Mouse (Mus musculus) midbrain, embryonic 13.5 days (tissue): Measurements from ENCODE around the gene Gm21969. TPM values are rescaled to one million over a fixed set of nuclear protein-coding genes. Genes with fewer than 3 reads are reported as not detected.

Source experiments
- ATAC-seq: fragments of 200-750 bp; cut with Nextera tagmentation; 2 replicates; pipeline ENCODE4 v1.8.0; 2017; ENCODE audit warnings: mild to moderate bottlenecking, moderate TSS enrichment, moderate library complexity
- H3K27ac ChIP-seq: fragments of 300-500 bp; sonication (generic); 2 replicates; pipeline ENCODE4 v1.5.1; 2015; ENCODE audit warnings: inconsistent platforms, mild to moderate bottlenecking, moderate library complexity
- H3K27me3 ChIP-seq: fragments of 300-500 bp; sonication (generic); 2 replicates; pipeline ENCODE4 v1.6.1; 2015; ENCODE audit warnings: mild to moderate bottlenecking, inconsistent platforms
- H3K36me3 ChIP-seq: fragments of 300-500 bp; sonication (generic); 2 replicates; pipeline ENCODE4 v1.6.1; 2015; ENCODE audit warnings: mild to moderate bottlenecking, inconsistent platforms
- H3K4me1 ChIP-seq: fragments of 300-500 bp; sonication (generic); replicated peaks from 2 replicates; pipeline ENCODE4 v1.6.1; 2015; ENCODE audit warnings: inconsistent platforms
- H3K4me2 ChIP-seq: fragments of 300-500 bp; sonication (generic); replicated peaks from 2 replicates; pipeline ENCODE4 v1.6.1; 2015; ENCODE audit warnings: moderate library complexity, mild to moderate bottlenecking, inconsistent platforms
- H3K4me3 ChIP-seq: fragments of 300-500 bp; sonication (generic); replicated peaks from 2 replicates; pipeline ENCODE4 v1.5.1; 2015; ENCODE audit warnings: mild to moderate bottlenecking, inconsistent platforms
- H3K9ac ChIP-seq: fragments of 300-500 bp; sonication (generic); replicated peaks from 2 replicates; pipeline ENCODE4 v1.6.1; 2015; ENCODE audit warnings: mild to moderate bottlenecking, inconsistent platforms
- H3K9me3 ChIP-seq: fragments of 300-500 bp; sonication (generic); 2 replicates; pipeline ENCODE4 v1.6.1; 2016; ENCODE audit warnings: mild to moderate bottlenecking, inconsistent platforms
- WGBS: fragments of 180-500 bp; shearing (Covaris S2); methylation state at CpG from one replicate; pipeline ENCODE4 v1.1.7; 2015; 5-methylcytosine and 5-hydroxymethylcytosine counted together
- microRNA-seq: library from miRNA; unstranded; fragments of <30 nt; microRNA quantifications from one replicate; pipeline ENCODE4, GENCODE M21; 2016
- polyA plus RNA-seq: library from polyadenylated mRNA; unstranded; fragments of >200 nt; fragmentation: Nextera tagmentation; extraction: Ambion mirVana; gene quantifications from 2 replicates; pipeline ENCODE4 v1.2.1, GENCODE M21; 2015

The Gm21969 gene
- polyA plus RNA-seq, 1 experiment from 2014 or later: not detected

GRCm38 (mm10) chr4:139688058-139688457 is 85.1 kb downstream of the Gm21969 start:
- H3K36me3 ChIP-seq: no peaks in the 10 kb centered on the region
- no peak overlapping the region for H3K4me3 ChIP-seq
- H3K27me3 ChIP-seq: peaks cover 23% of the 10 kb centered on the region
- H3K9me3 ChIP-seq: no peaks in the 10 kb centered on the region
- peaks cover 6% of the 10 kb centered on the region; the same call in 1 of the 2 replicates for H3K4me1 ChIP-seq
- no peak overlapping the region for H3K27ac ChIP-seq
- no peak overlapping the region for H3K4me2 ChIP-seq
- WGBS: 47% methylated on average over 9 of the region's 9 CpGs
- ATAC-seq: no peak
- no peak overlapping the region for H3K9ac ChIP-seq

- H3K27ac ChIP-seq: no peak overlapping the region
- no peak for ATAC-seq
- H3K4me1 ChIP-seq: peaks cover 6% of the 10 kb centered on the region; the same call in 1 of the 2 replicates
- no peak overlapping the region for H3K4me2 ChIP-seq
- H3K4me3 ChIP-seq: no peak overlapping the region
- no peaks in the 10 kb centered on the region for H3K36me3 ChIP-seq
- H3K9me3 ChIP-seq: no peaks in the 10 kb centered on the region
- WGBS: 27% methylated on average over 7 of the region's 7 CpGs
- peaks cover 34% of the 10 kb centered on the region for H3K27me3 ChIP-seq
- no peak overlapping the region for H3K9ac ChIP-seq
These were observed 86.8 kb downstream of the Gm21969 start for GRCm38 (mm10) chr4:139689627-139690269.

- peaks cover 39% of the 10 kb centered on the region for H3K27me3 ChIP-seq
- H3K36me3 ChIP-seq: no peaks in the 10 kb centered on the region
- H3K4me3 ChIP-seq: no peak overlapping the region
- no peaks in the 10 kb centered on the region for H3K9me3 ChIP-seq
- H3K4me1 ChIP-seq: peaks cover 14% of the 10 kb centered on the region
- H3K9ac ChIP-seq: no peak overlapping the region
- 13% methylated on average over 5 of the region's 5 CpGs for whole genome bisulfite sequencing
- no peak for ATAC-seq
- H3K4me2 ChIP-seq: no peak overlapping the region
- no peak overlapping the region for H3K27ac ChIP-seq
These were observed 90.3 kb downstream of the Gm21969 start for GRCm38 (mm10) chr4:139693315-139693714.

- no peak overlapping the region for H3K9ac ChIP-seq
- no peak for ATAC-seq
- 7% methylated on average over 9 of the region's 9 CpGs for WGBS
These were observed 94.8 kb downstream of the Gm21969 start for GRCm38 (mm10) chr4:139697755-139698154.

GRCm38 (mm10) chr4:139698602-139699001 is 95.6 kb downstream of the Gm21969 start:
- H3K27ac ChIP-seq: no peak overlapping the region
- no peaks in the 10 kb centered on the region for H3K36me3 ChIP-seq
- H3K9ac ChIP-seq: no peak overlapping the region
- H3K9me3 ChIP-seq: 0 out of 2 replicates have a peak, but pooled peaks cover 3% of the 10 kb centered on the region
- H3K4me3 ChIP-seq: no peak overlapping the region
- 79% methylated on average over 8 of the region's 8 CpGs for WGBS
- ATAC-seq: no peak
- H3K4me1 ChIP-seq: peaks cover 9% of the 10 kb centered on the region
- peaks cover 29% of the 10 kb centered on the region for H3K27me3 ChIP-seq
- H3K4me2 ChIP-seq: no peak overlapping the region

More at GRCm38 (mm10) chr4:139697755-139698154, 94.8 kb downstream of the Gm21969 start:
- H3K9me3 ChIP-seq: no peaks in the 10 kb centered on the region
- H3K4me1 ChIP-seq: peaks cover 9% of the 10 kb centered on the region
- H3K4me2 ChIP-seq: no peak overlapping the region
- peaks cover 29% of the 10 kb centered on the region for H3K27me3 ChIP-seq
- no peak overlapping the region for H3K27ac ChIP-seq
- H3K36me3 ChIP-seq: no peaks in the 10 kb centered on the region
- no peak overlapping the region for H3K4me3 ChIP-seq

- Histone ChIP-seq H3K27ac (no peak overlapping the region), H3K9me3 (0 out of 2 replicates have a peak, but pooled peaks cover 3% of the 10 kb centered on the region), H3K9ac (no peak overlapping the region), H3K4me2 (no peak overlapping the region), H3K4me3 (no peak overlapping the region), H3K4me1 (peaks cover 5% of the 10 kb centered on the region), H3K36me3 (no peaks in the 10 kb centered on the region), H3K27me3 (peaks cover 14% of the 10 kb centered on the region; the same call in 1 of the 2 replicates)
- WGBS: 77% methylated on average over 4 of the region's 4 CpGs
- ATAC-seq: no peak
These were observed 99.9 kb downstream of the Gm21969 start for GRCm38 (mm10) chr4:139702914-139703313.

- no peak overlapping the region for H3K9ac ChIP-seq
- 0 out of 2 replicates have a peak, but pooled peaks cover 3% of the 10 kb centered on the region for H3K9me3 ChIP-seq
- WGBS: 83% methylated on average over 11 of the region's 11 CpGs
- H3K27ac ChIP-seq: no peak overlapping the region
- no peaks in the 10 kb centered on the region for H3K36me3 ChIP-seq
- no peak overlapping the region for H3K4me3 ChIP-seq
- no peak for ATAC-seq
- no peaks in the 10 kb centered on the region for H3K4me1 ChIP-seq
- peaks cover 10% of the 10 kb centered on the region; the same call in 1 of the 2 replicates for H3K27me3 ChIP-seq
- H3K4me2 ChIP-seq: no peak overlapping the region
These were observed 100.5 kb downstream of the Gm21969 start for GRCm38 (mm10) chr4:139703468-139703867.

- ATAC-seq: no peak
- Histone ChIP-seq H3K9me3 (0 out of 2 replicates have a peak, but pooled peaks cover 3% of the 10 kb centered on the region), H3K27me3 (0 out of 2 replicates have a peak, but pooled peaks cover 6% of the 10 kb centered on the region), H3K9ac (no peak overlapping the region), H3K4me2 (no peak overlapping the region), H3K4me3 (no peak overlapping the region), H3K4me1 (peaks cover 7% of the 10 kb centered on the region), H3K27ac (no peak overlapping the region), H3K36me3 (no peaks in the 10 kb centered on the region)
- WGBS: 92% methylated on average over 5 of the region's 5 CpGs
These were observed 103.0 kb downstream of the Gm21969 start for GRCm38 (mm10) chr4:139705986-139706385.

GRCm38 (mm10) chr4:139710467-139711334 is 107.7 kb downstream of the Gm21969 start:
- Histone ChIP-seq H3K4me1 (peaks cover 17% of the 10 kb centered on the region), H3K4me2 (peak overlapping the region; percentile 9), H3K36me3 (no peaks in the 10 kb centered on the region), H3K9ac (no peak overlapping the region), H3K9me3 (no peaks in the 10 kb centered on the region), H3K4me3 (no peak overlapping the region), H3K27me3 (0 out of 2 replicates have a peak, but pooled peaks cover 6% of the 10 kb centered on the region), H3K27ac (peak overlapping the region; percentile 21; the same call in 1 of the 2 replicates)
- 25% methylated on average over 25 of the region's 25 CpGs for WGBS
- peak; percentile 65 for ATAC-seq

Small RNAs within 50 kb of the gene (microRNA-seq; reads per million reads assigned to microRNA genes)
- gene Gm25571 (not detected), gene Mir7020 (not detected)

Other genes with a start within 250 kb of the Gm21969 start
- 4.4 and 4.6 TPM in 2 replicates for gene Iffo2, start 72.6 kb upstream of the Gm21969 start, polyA plus RNA-seq
- 18.0 and 20.0 TPM in 2 replicates for gene Aldh4a1, start 19.7 kb downstream of the Gm21969 start, polyA plus RNA-seq
- not detected in 2 replicates for gene Tas1r2, start 50.4 kb downstream of the Gm21969 start, polyA plus RNA-seq
- 4.9 and 6.5 TPM in 2 replicates for gene Pax7, start 230.3 kb downstream of the Gm21969 start, polyA plus RNA-seq